Mouse (Mus musculus): ENCODE data around the gene 5031439G07Rik. TPM values are rescaled to one million over a fixed set of nuclear protein-coding genes. Genes with fewer than 3 reads are reported as not detected.

The 5031439G07Rik gene
- polyA plus RNA-seq, 1 experiment from 2014 or later: 39.3 TPM

GRCm38 (mm10) chr15:84940102-84940501, 48.2 kb downstream of the 5031439G07Rik start:
- Histone ChIP-seq H3K36me3 (peaks cover 55% of the 10 kb centered on the region), H3K4me3 (no peak overlapping the region), H3K4me2 (no peak overlapping the region), H3K9me3 (no peaks in the 10 kb centered on the region), H3K4me1 (replicated peaks) (no peaks in the 10 kb centered on the region), H3K9ac (no peak overlapping the region), H3K27ac (replicated peaks) (no peak overlapping the region), H3K27me3 (no peaks in the 10 kb centered on the region)
- 61% methylated on average over 12 of the region's 12 CpGs for WGBS
- no peak for ATAC-seq (ENCODE audit: low FRiP score, low read depth)

- Histone ChIP-seq H3K4me1 (replicated peaks) (no peaks in the 10 kb centered on the region), H3K27ac (replicated peaks) (no peak overlapping the region), H3K4me2 (no peak overlapping the region), H3K36me3 (peaks cover 82% of the 10 kb centered on the region), H3K9ac (no peak overlapping the region), H3K9me3 (no peaks in the 10 kb centered on the region), H3K27me3 (no peaks in the 10 kb centered on the region), H3K4me3 (no peak overlapping the region)
- WGBS: 83% methylated on average over 16 of the region's 16 CpGs
- ATAC-seq (ENCODE audit: low FRiP score, low read depth): no peak
These were observed 53.5 kb downstream of the 5031439G07Rik start for GRCm38 (mm10) chr15:84934901-84935300.

DNA sequence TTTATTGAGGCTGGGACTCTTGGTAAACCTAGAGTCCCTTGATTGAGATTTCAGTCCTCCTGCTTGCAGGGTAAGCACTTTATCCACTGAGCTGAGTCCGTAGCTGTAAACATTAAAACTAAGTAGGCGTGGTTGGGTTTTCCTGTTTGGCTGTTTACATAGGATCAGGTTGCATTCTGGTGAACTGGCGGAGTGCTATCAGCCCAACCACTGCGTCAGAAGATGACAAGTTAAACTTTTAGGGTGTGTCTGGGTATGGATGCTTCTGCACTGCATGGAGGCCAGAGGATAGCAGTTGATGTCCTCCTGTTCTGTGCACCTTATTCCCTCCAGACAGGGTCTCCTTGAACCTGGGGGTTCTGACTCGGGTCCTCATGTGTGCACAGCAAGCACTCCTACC, 56.0 kb downstream of the 5031439G07Rik start:
- Histone ChIP-seq H3K36me3 (peaks cover 82% of the 10 kb centered on the region), H3K27ac (replicated peaks) (no peak overlapping the region), H3K4me2 (no peak overlapping the region), H3K4me3 (no peak overlapping the region), H3K9me3 (no peaks in the 10 kb centered on the region), H3K27me3 (no peaks in the 10 kb centered on the region), H3K4me1 (replicated peaks) (no peaks in the 10 kb centered on the region), H3K9ac (no peak overlapping the region)
- no peak for ATAC-seq (ENCODE audit: low FRiP score, low read depth)
- WGBS: 85% methylated on average over 5 of the region's 5 CpGs

DNA sequence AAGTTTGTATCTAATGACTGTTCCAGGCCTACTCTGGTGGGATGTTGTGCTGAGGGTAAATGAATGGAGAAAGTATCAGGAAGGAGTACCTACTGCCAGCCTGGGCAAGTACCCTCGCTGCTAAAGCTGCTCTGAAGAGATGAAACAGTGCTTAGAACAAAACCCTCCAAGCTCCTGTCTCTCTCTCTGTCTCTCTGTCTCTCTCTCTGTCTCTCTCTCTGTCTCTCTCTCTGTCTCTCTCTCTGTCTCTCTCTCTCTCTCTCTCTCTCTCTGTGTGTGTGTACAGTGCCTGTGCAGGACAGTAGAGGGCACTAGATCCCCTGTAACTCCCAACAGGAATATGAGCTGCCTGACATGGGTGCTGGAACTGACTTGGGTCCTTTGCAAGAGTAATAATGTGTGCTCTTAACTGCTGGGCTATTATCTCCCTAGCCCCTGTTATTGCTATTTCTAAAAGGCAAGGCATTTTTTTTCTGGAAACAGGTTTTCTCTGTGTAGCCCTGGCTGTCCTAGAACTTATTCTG, 62.8 kb downstream of the 5031439G07Rik start:
- Histone ChIP-seq H3K4me2 (peak overlapping the region; percentile 85), H3K36me3 (peaks cover 32% of the 10 kb centered on the region), H3K27me3 (no peaks in the 10 kb centered on the region), H3K9ac (0 out of 2 replicates have a peak overlapping the region, but pooled peaks have one; percentile 6), H3K4me3 (peak overlapping the region; percentile 74; the same call in 1 of the 2 replicates), H3K9me3 (no peaks in the 10 kb centered on the region), H3K4me1 (replicated peaks) (peaks cover 35% of the 10 kb centered on the region), H3K27ac (replicated peaks) (no peak overlapping the region)
- WGBS: 69% methylated on average over 1 of the region's 1 CpGs
- no peak for ATAC-seq (ENCODE audit: low FRiP score, low read depth)

GRCm38 (mm10) chr15:84924781-84925315, 63.5 kb downstream of the 5031439G07Rik start:
- ATAC-seq (ENCODE audit: low FRiP score, low read depth): no peak
- 18% methylated on average over 9 of the region's 9 CpGs for WGBS
- Histone ChIP-seq H3K4me2 (peak overlapping the region; percentile 85), H3K4me3 (peak overlapping the region; percentile 74), H3K27me3 (no peaks in the 10 kb centered on the region), H3K36me3 (peaks cover 26% of the 10 kb centered on the region), H3K9ac (peak overlapping the region; percentile 77; the same call in 1 of the 2 replicates), H3K9me3 (no peaks in the 10 kb centered on the region), H3K4me1 (replicated peaks) (peaks cover 35% of the 10 kb centered on the region), H3K27ac (replicated peaks) (no peak overlapping the region)

- peaks cover 13% of the 10 kb centered on the region for H3K36me3 ChIP-seq
- H3K27me3 ChIP-seq: no peaks in the 10 kb centered on the region
- H3K9me3 ChIP-seq: no peaks in the 10 kb centered on the region
- H3K4me3 ChIP-seq: peak overlapping the region; percentile 74
- ATAC-seq (ENCODE audit: low FRiP score, low read depth): peak; percentile 75
- H3K4me1 ChIP-seq (replicated peaks): peaks cover 35% of the 10 kb centered on the region
- under 1% methylated on average over 42 of the region's 68 CpGs for WGBS
- peak overlapping the region; percentile 77 for H3K9ac ChIP-seq
- H3K27ac ChIP-seq (replicated peaks): peak overlapping the region; percentile 92
- peak overlapping the region; percentile 85 for H3K4me2 ChIP-seq
These were observed 64.7 kb downstream of the 5031439G07Rik start for GRCm38 (mm10) chr15:84923508-84924181.

DNA sequence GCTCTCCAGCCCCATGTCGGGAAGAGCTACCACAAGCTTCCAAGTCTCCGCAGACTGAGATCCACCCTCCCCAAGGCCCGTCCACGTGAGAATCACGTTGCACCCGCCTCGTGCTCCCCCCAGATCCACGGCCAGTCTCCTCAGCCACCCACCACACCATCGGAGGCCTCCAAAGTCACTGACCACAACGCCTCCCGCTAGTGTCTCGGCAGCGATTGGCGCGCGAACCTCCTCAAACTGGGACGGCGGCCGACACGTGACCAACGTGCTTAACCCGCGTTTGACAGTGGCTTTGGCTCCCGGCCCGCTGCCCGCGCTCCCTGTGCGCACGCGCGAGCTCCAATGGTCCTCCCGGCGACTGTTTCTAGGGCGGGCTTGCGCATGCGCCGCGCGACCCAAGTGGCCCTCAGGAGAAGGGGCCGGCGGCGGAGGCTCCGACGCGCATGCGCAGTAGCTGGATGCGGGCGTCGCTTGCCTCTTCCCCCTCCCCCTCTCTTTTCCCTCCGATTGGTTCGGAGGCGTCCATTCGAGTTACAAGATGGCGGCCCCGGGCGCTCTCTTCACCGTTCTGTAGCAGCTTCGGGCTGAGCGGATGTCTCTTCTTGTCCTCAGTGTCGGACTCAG, 65.4 kb downstream of the 5031439G07Rik start, which contains the start of gene Nup50:
Gene Nup50 (plus strand): TSS at position 528 of the 624 bp plus-strand sequence.
- WGBS: under 1% methylated on average over 60 of the region's 60 CpGs
- peak; percentile 93 for ATAC-seq (ENCODE audit: low FRiP score, low read depth)

GRCm38 (mm10) chr15:84919938-84920337, 68.4 kb downstream of the 5031439G07Rik start, which contains the start of gene Gm29666:
Gene Gm29666 (minus strand): TSS chr15:84920038.
- ATAC-seq (ENCODE audit: low FRiP score, low read depth): no peak
- no peak within 1 kb of the TSS for H3K27ac ChIP-seq (replicated peaks)
- H3K9me3 ChIP-seq: no peaks in the 10 kb centered on the region
- H3K36me3 ChIP-seq: no peaks in the 10 kb centered on the region
- H3K9ac ChIP-seq: no peak within 1 kb of the TSS
- peaks cover 20% of the 10 kb centered on the region for H3K4me1 ChIP-seq (replicated peaks)
- no peak within 1 kb of the TSS for H3K4me2 ChIP-seq
- no peaks in the 10 kb centered on the region for H3K27me3 ChIP-seq
- H3K4me3 ChIP-seq: no peak within 1 kb of the TSS
- 89% methylated on average over 3 of the region's 3 CpGs for WGBS

More for the DNA sequence above, 65.4 kb downstream of the 5031439G07Rik start, which contains the start of gene Nup50:
- Histone ChIP-seq H3K4me3 (peak within 1 kb of the TSS; percentile 74), H3K4me2 (peak within 1 kb of the TSS; percentile 97), H3K4me1 (replicated peaks) (peaks cover 35% of the 10 kb centered on the region), H3K9ac (peak within 1 kb of the TSS; percentile 77), H3K9me3 (no peaks in the 10 kb centered on the region), H3K36me3 (peaks cover 8% of the 10 kb centered on the region), H3K27ac (replicated peaks) (peak within 1 kb of the TSS; percentile 92), H3K27me3 (no peaks in the 10 kb centered on the region)

- no peaks in the 10 kb centered on the region for H3K9me3 ChIP-seq
- H3K9ac ChIP-seq: no peak overlapping the region
- H3K4me3 ChIP-seq: no peak overlapping the region
- no peaks in the 10 kb centered on the region for H3K27me3 ChIP-seq
- 60% methylated on average over 3 of the region's 3 CpGs for WGBS
- no peak overlapping the region for H3K4me2 ChIP-seq
- no peak for ATAC-seq (ENCODE audit: low FRiP score, low read depth)
- H3K27ac ChIP-seq (replicated peaks): no peak overlapping the region
- H3K36me3 ChIP-seq: no peaks in the 10 kb centered on the region
- no peaks in the 10 kb centered on the region for H3K4me1 ChIP-seq (replicated peaks)
These were observed 75.2 kb downstream of the 5031439G07Rik start for GRCm38 (mm10) chr15:84913201-84913600.

DNA sequence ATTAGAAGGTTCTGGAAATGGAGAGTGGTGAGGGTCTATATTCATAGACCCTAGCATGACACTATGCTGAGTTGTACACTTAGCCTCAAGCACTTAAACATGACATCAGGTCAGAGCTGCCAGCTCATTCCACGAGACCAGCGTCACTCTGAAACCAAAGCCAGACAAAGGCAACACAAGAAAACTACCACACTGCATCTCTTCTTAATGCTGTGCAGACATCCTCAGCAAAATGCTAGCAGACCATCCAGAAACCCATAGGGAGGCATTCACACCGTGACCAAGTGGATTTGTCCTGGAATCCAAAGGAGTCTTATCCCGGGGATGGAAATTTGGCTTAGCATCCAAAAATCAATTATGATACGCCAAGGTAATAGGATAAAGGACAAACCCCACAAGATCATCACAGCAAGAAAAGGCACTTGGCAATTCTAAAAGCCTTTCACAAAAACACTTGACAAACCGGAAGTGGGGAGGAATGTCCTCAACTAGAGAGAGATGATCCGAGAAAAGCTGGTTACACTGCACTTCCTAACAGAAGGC, 84.4 kb downstream of the 5031439G07Rik start:
- H3K27me3 ChIP-seq: no peaks in the 10 kb centered on the region
- H3K27ac ChIP-seq (replicated peaks): no peak overlapping the region
- no peak for ATAC-seq (ENCODE audit: low FRiP score, low read depth)
- H3K36me3 ChIP-seq: no peaks in the 10 kb centered on the region
- H3K4me2 ChIP-seq: no peak overlapping the region
- H3K4me1 ChIP-seq (replicated peaks): peaks cover under 1% of the 10 kb centered on the region
- H3K9me3 ChIP-seq: no peaks in the 10 kb centered on the region
- H3K4me3 ChIP-seq: no peak overlapping the region
- no peak overlapping the region for H3K9ac ChIP-seq
- WGBS: 56% methylated on average over 7 of the region's 7 CpGs

GRCm38 (mm10) chr15:84898077-84898476, 90.3 kb downstream of the 5031439G07Rik start:
- H3K36me3 ChIP-seq: no peaks in the 10 kb centered on the region
- no peak overlapping the region for H3K9ac ChIP-seq
- H3K9me3 ChIP-seq: no peaks in the 10 kb centered on the region
- no peak overlapping the region for H3K4me3 ChIP-seq
- ATAC-seq (ENCODE audit: low FRiP score, low read depth): peak; percentile 81; the same call in 1 of the 2 replicates
- no peaks in the 10 kb centered on the region for H3K27me3 ChIP-seq
- 21% methylated on average over 7 of the region's 7 CpGs for WGBS
- peaks cover 15% of the 10 kb centered on the region for H3K4me1 ChIP-seq (replicated peaks)
- H3K27ac ChIP-seq (replicated peaks): peak overlapping the region; percentile 29; the same call in 1 of the 2 replicates
- H3K4me2 ChIP-seq: peak overlapping the region; percentile 24
